Mouse (Mus musculus) CH12.LX (cell line): ENCODE data around the gene Arvcf.

Experiments used
- CTCF ChIP-seq, 2 experiments: IDR thresholded peaks in 1 of 2; conservative IDR thresholded peaks in 1 of 2; 2 replicates each; pipeline ENCODE4 v1.5.1; 2011 to 2012; ENCODE audit warnings: low read depth in 2 of 2, low read length in 2 of 2, improper control_type of control experiment in 1 of 2, inconsistent platforms in 1 of 2, mild to moderate bottlenecking in 1 of 2, moderate library complexity in 1 of 2
- EP300 ChIP-seq: IDR thresholded peaks from 2 replicates; pipeline ENCODE4 v1.6.1; 2011; ENCODE audit warnings: low read length, improper control_type of control experiment
- JUN ChIP-seq: IDR thresholded peaks from 2 replicates; pipeline ENCODE4 v1.6.1; 2011; ENCODE audit warnings: low read depth, mild to moderate bottlenecking, low read length, improper control_type of control experiment, moderate library complexity; ENCODE audit not compliant: insufficient read depth
- MXI1 ChIP-seq: IDR thresholded peaks from 2 replicates; pipeline ENCODE4 v1.6.1; 2011; ENCODE audit warnings: mild to moderate bottlenecking, low read depth, low read length, improper control_type of control experiment
- TCF12 ChIP-seq: IDR thresholded peaks from 2 replicates; pipeline ENCODE4 v1.6.1; 2014; ENCODE audit warnings: low read depth, mild to moderate bottlenecking, inconsistent platforms, low read length, improper control_type of control experiment
- USF1 ChIP-seq: IDR thresholded peaks from 2 replicates; pipeline ENCODE4 v1.6.1; 2014; ENCODE audit warnings: low read depth, mild to moderate bottlenecking, inconsistent platforms, low read length, improper control_type of control experiment

DNA sequence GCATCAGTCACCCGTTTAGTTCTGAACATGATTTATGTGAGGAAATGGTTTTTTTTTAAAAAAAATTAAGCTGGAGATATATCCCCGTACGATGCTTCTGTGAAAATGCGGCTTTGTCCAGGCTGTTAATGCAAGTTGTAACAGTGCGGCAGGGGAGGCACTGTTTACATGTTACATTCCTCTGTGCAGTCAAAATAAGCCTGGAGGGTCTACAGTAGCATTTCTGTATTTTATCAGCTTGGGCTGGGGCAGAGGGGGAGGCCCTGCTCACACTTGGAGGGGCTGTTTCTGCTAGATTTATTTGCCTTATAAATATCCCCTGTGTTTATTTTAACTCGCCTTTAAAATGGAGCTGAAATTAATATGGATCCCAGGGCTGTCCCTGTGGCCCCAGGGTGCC lies 100.1 kb downstream of the Arvcf start:
- TF ChIP-seq TCF12 (no peak), USF1 (no peak), EP300 (no peak), JUN (no peak), MXI1 (no peak), CTCF (conservative IDR thresholded peaks at IDR 0.05 in 1 of 2, IDR thresholded peaks at IDR 0.05 in 1 of 2; ENCODE audit: low read depth in 2 of 2, low read length in 2 of 2) (no peak)
